Mouse (Mus musculus) hematopoietic stem cell, adult 5-6 weeks (primary cell): Measurements from ENCODE around the gene Etv6. TPM values are rescaled to one million over a fixed set of nuclear protein-coding genes. Genes with fewer than 3 reads are reported as not detected.

Source experiments
- ATAC-seq, 2 experiments: fragments of 125-278 bp in 1 of 2; replicated peaks in 1 of 2; 2 replicates each; pipeline ENCODE4 v1.8.0; 2016 to 2017; ENCODE audit warnings: inconsistent platforms in 2 of 2, mild to moderate bottlenecking in 2 of 2, moderate number of reproducible peaks in 2 of 2, low read depth in 1 of 2, moderate TSS enrichment in 1 of 2; ENCODE audit not compliant: low FRiP score in 2 of 2, poor library complexity in 2 of 2, severe bottlenecking in 2 of 2, insufficient read depth in 1 of 2, low TSS enrichment in 1 of 2
- total RNA-seq: library from RNA; stranded (forward); fragments of 172-1452, 232-1000 nt; gene quantifications from 2 replicates; pipeline ENCODE4 v1.2.3, GENCODE M21; 2017

Gene Etv6
- total RNA-seq, 1 experiment from 2014 or later = 139 TPM

DNA sequence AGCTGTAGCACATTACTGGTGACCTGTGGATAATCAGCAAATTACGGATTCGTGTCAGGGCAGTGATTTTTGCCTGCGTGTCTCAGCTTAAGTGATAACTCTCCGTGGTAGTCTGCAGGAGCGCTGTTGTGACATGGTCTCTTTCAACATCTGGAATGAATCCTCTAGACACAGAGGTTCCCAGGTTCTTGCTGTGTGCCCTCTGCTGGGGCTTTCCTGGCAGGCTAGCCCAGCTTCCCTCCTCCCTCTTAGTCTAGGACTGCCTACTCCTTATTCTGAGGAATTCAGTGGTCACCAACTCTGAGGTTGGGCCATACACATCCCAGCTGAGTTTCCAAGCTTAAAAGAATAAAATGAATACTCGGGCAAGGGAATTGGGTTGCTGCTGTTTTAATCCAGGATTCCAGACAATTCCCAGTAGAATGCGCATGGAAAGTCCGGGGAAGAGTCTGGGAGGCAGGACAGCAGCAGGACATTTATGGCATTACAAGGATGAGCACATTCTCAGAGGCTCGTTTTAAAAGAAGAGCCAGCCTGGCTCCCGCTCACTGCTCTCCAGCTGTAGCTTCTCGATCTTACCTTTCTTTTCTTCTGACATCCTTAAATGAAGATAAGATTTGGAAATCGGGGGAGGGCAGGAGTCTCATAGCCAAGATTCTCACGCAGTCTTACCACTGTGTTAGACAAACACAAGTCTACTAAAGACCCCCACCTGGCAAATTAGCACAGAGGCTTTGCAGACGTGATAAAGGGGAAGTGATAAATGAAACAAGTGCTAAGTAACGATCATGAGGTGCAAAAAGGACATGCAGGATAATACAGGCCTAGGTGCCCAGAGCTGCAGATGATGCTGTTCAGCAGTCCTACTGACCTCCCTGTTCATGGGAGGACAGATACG is 105.5 kb downstream of the Etv6 start:
- ATAC-seq = peak; percentile 24 to 33; a peak in 1 of 4 replicates

DNA sequence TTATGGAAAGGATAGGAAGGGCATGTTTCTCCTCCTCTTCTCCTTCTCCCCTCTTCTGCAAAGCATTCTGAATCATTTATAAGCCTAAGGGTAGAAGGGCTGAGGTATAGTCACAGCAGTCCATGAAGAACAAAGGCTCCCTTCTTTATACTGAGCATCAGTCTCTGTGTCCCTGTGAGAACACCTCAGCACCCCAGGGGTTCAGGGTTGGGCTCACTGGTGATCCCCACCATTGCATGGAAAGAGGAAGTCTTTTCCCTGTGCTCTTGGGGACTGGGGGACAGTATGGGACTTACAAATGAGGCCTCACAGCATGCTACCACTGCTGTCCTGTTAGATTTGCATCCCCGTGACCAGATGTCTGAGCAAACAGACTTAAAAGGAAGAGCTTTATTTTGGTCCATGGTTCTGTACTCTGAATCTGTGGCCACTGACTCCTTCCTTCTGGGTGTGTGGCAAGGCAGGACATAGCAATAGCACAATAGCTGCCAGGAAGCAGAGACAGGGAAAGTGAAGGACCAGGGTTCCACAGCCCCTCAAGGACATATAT is 106.2 kb downstream of the Etv6 start:
- ATAC-seq = peak; percentile 2 to 32; a peak in 1 of 4 replicates

DNA sequence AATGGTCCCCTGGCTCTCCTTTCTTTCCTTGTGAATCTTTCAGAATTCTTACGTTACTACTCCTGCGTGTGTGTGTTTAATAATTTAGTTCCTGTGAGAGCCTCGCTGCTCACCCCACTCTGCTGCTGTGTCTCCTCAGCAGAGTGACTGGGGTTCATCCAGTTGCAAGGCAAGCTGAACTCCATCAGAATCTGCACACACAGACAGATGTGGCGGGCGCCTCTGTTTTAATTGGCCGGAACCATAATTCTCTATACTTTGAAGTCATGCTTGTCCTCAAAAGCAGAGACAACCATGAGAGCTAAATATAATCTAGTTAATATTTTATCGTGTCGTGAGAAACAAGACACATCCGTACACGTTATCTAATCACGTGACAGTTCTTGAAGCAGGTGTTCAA is 107.2 kb downstream of the Etv6 start:
- no peak for ATAC-seq

DNA sequence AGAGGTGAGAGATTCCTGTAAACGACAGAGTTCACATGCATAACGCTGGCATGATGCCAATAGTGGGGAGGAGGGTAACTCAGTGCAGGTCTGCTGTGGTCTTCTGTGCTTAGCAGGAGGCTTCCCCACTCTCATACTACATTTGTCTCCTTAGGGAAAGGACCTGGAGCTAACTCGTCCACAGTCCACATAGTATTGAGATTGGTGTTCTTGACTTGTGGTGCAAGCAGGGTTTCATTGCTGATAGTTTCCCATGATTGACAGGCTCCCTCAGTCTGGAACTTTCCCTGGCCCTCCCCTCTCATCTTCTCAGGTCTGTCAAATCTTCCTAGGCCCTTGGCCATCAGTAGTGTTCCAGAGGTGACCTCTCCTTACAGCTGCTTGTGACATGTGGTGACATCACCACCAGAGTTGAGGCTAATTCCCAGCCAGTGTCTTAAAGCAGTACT is 108.2 kb downstream of the Etv6 start:
- no peak for ATAC-seq

DNA sequence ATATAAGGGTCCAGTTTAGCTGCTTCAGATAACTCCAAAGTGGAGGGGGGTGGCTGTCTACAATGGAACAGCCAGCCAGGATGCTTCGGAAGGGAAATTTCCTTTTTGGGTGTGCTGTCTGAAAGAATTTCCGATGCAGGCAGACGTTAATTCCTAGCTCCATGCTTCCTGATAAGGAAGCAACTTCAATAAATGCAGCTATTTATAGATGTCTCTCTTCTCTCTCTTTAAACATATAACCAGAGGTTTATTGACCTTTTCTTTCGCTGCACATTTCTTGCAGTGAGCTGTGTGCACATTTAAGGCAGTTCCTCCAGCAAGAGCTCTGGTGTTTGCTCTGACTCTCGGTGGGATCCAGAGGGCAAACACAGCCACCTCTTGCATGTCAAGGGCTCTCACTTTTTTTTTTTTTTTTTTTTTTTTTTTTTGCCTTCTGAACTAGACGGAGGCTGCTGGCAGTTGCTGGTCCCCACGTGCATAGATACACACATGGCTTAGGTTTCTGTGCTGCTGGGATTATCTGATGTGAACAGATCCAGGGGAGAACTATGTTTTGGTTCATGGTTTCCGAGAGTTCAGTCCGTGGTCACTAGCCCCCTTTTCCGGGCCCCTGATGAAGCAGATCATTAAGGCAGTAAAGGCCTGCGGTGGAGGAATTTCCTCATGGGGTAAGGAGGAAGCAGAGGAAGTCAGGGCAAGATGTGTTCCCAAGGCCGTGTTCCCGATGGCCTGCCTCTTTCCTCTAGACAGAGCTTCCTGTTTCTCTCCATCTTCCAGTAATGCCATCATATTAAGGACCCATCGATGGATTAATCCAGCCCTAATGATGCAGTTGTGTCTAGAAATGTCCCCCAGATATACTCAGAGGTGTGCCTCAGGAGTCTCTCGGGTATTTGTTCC is 109.0 kb downstream of the Etv6 start:
- no peak for ATAC-seq

DNA sequence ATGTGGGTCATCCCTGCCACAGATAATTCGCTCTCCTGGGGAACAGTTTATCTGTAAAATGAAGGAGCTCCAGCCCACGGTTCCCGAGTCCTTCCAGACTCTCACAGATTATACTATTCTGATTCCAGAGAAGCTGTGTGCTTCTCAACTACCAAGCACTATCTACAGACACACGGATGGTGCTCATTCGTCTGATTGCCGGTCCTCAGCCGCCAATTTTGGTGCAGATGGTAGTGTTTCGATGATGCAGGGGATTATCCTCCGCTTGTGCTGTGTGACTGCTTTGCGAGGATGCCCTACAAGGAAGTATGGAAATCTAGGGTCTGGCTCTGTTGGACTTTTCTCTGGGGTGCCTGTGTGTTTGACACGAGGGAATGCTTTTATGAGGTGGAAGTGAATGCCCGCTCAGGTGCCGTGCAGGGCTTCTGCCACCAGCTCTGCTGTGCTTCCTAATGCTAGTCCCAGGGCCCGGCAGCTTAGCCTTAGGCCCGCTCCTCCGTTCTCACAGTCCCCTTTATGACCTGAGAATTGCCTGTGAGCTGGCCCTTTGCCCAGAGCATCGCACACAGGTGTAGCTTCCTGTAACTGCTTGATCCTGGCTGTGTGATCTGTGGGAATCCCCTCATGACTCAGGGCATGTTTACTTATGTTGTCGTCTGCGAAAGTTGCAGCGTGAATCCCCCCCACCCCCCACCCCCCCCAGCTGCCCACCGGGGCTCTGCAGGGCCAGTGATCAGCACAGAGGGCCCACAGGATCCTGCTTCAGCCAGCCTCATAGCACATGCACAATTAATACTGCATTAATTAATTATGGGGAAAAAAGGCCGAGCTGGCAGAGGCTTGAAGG is 112.3 kb downstream of the Etv6 start:
- peak in 1 of 2 experiments; percentile 10; a peak in 1 of 4 replicates for ATAC-seq

DNA sequence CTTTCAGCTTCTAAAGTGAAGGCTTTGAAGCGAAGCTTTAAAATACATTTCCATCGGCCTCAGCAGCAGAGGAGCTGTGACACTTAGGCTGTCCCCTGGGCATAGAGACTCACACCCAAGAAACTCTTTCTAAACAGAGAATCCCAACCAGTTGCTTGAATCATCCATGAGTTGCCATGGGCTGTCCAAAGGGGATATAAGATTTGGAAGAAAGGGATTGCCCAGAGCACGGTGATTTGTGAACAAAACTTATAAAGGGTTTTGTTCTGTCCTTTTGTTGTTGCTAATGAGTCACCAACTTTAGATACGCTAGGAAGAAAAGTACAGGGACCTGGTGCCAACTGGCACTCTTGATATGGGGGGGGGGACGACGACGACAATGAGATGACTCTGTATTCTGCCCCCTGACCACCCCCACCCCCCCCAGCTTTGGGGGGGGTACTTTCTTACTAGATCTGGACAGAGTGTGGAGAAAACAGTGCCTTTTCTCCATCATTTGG is 113.0 kb downstream of the Etv6 start:
- ATAC-seq = no peak

DNA sequence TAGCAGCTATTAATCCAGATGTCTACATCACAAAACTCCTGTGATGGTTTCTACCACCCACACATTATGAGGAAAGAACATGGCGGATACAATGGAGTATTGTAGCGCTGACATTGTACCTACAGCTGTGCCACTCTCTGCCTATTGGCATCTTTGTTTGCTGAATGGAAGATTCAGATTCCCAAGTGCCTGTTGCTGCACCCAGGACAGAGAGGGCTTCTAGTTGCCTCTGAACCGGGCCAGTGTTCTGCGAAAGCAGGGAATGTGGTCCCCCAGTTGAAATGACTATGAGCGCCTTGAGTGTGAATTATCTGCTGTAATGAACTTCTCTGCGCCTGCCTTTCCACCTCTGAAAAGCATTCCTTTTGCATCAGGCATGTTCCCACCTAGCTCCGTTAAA is 114.1 kb downstream of the Etv6 start:
- no peak for ATAC-seq

DNA sequence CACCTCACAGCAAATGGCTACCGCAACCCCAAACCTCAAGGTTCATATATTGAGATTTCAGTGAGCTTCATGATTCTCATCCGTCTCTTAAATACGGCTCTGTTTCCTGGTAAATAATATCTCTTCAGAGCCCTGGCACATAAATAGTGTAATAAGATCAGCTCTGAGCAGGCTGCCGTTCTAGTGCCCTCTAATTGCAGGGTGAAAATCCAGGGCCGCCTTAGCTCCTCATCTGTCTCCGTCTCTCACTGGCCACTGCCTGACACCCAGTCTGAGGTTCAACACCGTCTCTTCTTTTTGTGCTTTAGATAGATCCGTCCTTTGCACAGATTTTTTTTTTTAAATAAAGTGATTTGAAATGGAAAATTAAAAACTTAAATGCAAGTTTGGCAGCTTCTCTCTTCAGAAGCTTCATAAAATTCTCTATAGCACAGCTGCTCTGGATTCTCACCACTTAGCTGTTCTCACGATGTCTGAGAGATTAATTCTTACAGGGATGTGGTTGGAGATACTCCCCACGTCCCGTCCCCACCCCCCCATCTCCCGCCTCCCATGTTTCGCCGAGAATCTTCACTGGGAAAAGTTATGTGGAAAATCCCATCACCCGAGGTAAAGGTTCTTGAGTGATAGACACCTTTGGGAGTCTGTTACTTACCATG is 115.7 kb downstream of the Etv6 start:
- ATAC-seq = no peak

DNA sequence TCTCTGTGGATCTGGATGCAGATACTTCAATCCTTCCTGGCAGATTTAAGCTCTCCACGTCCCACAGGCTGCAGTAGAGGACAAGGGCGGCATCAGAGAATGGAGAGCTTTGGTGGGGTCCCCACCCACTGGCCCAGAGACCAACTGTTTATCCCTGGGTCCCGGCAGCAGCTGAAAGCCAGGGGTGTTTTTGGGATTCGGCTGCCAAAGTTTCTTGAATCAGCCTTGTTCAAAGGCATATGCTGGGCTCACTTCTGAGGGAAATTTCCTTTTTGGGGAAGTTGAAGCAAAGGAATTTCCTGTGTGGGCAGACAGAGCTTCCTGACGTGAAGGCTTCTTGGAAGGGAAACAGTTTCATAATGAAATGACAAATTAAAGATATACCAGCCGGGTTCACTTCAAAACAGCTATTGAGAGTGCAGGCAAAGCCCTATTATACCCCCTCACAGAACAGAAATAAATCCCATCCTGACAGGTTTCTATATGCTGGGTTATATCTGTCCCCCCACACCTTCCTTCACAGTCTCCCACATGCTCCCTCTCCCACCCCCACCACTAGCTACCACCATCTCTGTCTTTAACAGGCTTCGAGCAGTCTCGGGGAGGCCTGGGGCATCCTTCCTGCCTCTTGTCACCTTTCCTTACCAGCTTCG is 116.5 kb downstream of the Etv6 start:
- peak; percentile 43 to 46 for ATAC-seq

DNA sequence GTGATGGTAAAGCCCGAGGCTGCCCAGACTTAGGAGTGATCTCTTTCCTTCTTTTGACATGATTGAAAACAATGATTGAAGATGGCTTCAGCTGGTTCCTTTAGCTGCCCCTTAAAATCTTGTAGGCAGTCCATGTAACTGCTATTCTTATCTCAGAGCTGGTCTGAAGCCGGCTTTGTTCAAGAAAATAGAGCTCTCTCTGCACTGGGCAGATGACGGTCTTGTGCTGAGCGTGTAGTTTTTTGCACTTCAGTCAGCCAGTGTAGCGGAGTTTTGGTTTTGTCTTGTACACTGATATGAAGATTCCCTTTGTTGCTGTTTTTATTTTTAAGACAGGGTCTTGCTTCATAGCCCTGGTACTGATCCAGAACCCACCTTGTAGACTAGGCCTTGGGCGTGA is 117.0 kb downstream of the Etv6 start:
- no peak for ATAC-seq

DNA sequence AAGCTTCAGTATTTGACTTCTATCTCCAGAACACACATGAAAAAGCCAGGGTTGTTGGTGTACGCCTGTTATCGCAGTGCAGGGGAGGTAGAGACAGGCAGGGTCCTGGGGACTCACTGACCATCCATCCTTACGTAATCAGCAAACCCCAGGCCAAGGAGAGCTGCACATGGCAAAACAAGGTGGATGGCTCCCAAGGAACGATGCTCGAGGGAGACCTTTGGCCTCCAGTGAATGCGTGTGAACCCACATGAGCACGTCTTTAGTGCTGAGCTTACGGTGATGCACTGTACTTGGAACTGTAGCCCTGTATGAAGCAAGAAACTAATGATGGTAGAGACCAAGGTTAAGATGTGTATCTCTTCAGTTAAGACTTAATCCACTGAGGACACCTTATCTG is 119.2 kb downstream of the Etv6 start:
- no peak for ATAC-seq

DNA sequence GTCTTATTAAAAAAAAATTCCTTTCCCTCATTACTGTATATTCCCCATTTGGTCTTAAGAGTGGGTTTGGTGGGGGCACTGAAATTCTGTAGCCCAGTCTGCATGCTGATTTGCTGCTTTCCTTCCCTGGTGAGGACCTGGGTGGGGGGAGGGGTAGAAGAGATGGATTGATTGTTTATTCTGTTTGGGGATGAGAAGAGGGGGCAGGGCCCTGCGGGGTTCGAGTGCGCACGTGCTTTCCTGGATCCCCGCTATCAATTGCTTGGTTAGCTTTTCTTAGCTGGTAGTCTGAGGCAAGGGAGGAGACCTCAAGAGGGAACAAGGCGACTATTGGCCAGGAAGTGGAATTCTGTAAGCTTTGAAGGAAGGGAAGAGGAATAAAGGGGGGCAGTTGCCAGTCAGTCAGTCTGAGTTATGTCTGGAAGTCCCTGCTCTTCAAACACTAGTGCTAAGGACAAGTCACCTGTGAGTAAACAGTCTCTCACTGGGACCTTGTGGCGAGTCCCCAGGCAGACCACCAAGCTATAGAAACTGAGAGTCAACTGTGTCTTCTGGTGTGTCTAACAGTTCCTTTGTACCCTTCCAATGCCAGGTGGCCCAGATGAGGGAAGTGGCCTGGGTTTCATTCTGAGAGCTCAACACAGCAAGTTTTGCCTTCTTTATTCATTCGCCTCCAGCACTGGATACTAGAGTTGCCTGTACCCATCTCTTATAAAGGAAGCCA is 120.6 kb downstream of the Etv6 start:
- ATAC-seq = peak; percentile 22 to 25; a peak in 2 of 4 replicates

DNA sequence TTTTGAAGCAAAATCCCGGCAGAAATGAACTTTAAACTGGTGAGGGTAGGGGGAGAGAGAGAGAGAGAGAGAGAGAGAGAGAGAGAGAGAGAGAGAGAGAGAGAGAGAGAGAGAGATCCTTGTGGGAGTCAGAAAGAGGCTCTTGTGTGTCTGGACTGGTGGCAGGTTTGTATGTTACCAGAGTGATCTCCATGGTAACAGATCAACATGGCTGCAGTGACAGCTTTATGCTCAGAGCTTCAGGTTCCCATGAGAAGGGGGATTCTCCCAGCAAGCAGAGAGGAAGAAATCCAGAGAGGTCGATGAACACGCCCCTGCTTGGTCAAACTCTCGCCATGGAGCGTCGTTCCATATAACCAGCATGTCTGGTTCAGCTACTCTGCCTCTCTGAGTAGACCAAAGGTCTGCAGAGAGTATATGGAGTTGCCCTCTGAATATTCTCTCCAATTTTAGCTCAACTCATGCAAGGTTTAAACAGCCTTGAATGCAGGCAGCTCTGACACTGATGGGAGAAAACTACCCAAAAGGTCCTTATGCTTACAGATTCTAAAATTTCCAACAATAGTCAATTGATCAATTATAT is 122.1 kb downstream of the Etv6 start:
- ATAC-seq = peak in 1 of 2 experiments; percentile 25; a peak in 1 of 4 replicates

DNA sequence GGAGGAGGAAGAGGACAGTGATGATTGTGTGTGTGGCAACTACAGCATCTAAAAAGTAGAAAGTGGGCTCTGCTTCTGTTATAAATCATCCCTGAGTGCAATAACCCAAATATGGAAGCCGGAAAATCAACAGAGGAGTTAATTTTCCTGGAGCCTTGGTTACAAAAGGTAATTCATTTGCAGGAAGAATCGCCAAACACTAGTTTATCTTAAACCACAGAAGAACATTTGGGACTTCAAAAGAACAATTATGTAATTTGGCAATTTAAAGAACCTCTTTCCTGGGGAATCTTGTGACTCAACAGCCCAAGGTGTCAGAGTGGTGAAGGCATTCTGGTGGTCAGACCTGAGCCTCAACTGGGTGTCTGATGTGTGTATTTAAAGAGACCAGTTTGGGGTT is 122.7 kb downstream of the Etv6 start:
- ATAC-seq = no peak
